In genomic region chr10:121364306-121364705, GRCm38 (mm10) we compare ENCODE assay signal across 8 mouse cellular contexts. TPM values are rescaled to one million over a fixed set of nuclear protein-coding genes. Genes with fewer than 3 reads are reported as not detected.
DNase-seq lines count a peak whose midpoint lies in the region; ATAC-seq and TF ChIP-seq lines count a peak whose summit lies in the region.

No protein-coding gene starts in this region.

- H3K9me3 ChIP-seq in hindbrain, postnatal 0 days (ENCODE audit: low read length): no peaks in the 10 kb centered on the region
- H3K9me3 ChIP-seq in midbrain, embryonic 14.5 days (ENCODE audit: control insufficient read depth, low read length): no peaks in the 10 kb centered on the region

- peak overlapping the region; percentile 91 for H3K4me3 ChIP-seq in hindbrain, postnatal 0 days (ENCODE audit: low read length)
- peak overlapping the region; percentile 99 for H3K4me3 ChIP-seq in midbrain, embryonic 14.5 days (replicated peaks; ENCODE audit: low read depth, low read length)

- no peak for TF ChIP-seq CTCF in hindbrain, postnatal 0 days (IDR thresholded peaks at IDR 0.05; ENCODE audit: low read depth)

- DNase-seq in kidney, adult 9 months: peak; percentile 51
- DNase-seq in kidney, postnatal 4 days: no peak
- peak; percentile 48 for DNase-seq in cerebellum, adult 9-11 months
- no peak for DNase-seq in hindbrain, postnatal 0 days (ENCODE audit: low spot score)
- no peak for DNase-seq in midbrain, embryonic 14.5 days
- DNase-seq in Muller cell, postnatal 12 days (ENCODE audit: inconsistent ontology term): no peak
- no peak for DNase-seq in gastrocnemius, postnatal 25 days
- DNase-seq in right cerebral cortex, adult 2 months (ENCODE audit: low spot score in 2 of 2): no peak

- ATAC-seq in hindbrain, postnatal 0 days: no peak
- no peak for ATAC-seq in midbrain, embryonic 14.5 days (ENCODE audit: low FRiP score, low TSS enrichment)

- H3K36me3 ChIP-seq in hindbrain, postnatal 0 days (ENCODE audit: insufficient read depth, low read length): no peaks in the 10 kb centered on the region
- H3K36me3 ChIP-seq in midbrain, embryonic 14.5 days (ENCODE audit: control insufficient read depth, insufficient read depth, low read length): no peaks in the 10 kb centered on the region

- H3K9ac ChIP-seq in hindbrain, postnatal 0 days (replicated peaks; ENCODE audit: low read length): peak overlapping the region; percentile 84; the same call in 1 of the 2 replicates
- H3K9ac ChIP-seq in midbrain, embryonic 14.5 days (replicated peaks; ENCODE audit: low read length): peak overlapping the region; percentile 78; the same call in 1 of the 2 replicates

- peak overlapping the region; percentile 86 for H3K4me2 ChIP-seq in hindbrain, postnatal 0 days (ENCODE audit: low read depth, low read length)
- H3K4me2 ChIP-seq in midbrain, embryonic 14.5 days (ENCODE audit: low read length): peak overlapping the region; percentile 87

- H3K27me3 ChIP-seq in hindbrain, postnatal 0 days (ENCODE audit: insufficient read depth, low read length): no peaks in the 10 kb centered on the region
- no peaks in the 10 kb centered on the region for H3K27me3 ChIP-seq in midbrain, embryonic 14.5 days (ENCODE audit: control insufficient read depth, insufficient read depth, low read length)

- H3K27ac ChIP-seq in hindbrain, postnatal 0 days: peak overlapping the region; percentile 77; the same call in 1 of the 2 replicates
- no peak overlapping the region for H3K27ac ChIP-seq in midbrain, embryonic 14.5 days (replicated peaks; ENCODE audit: low read depth, low read length)

- 24% methylated on average over 15 of the region's 15 CpGs for WGBS in hindbrain, postnatal 0 days
- WGBS in midbrain, embryonic 14.5 days: 29% methylated on average over 15 of the region's 15 CpGs

- peaks cover 9% of the 10 kb centered on the region; the same call in 1 of the 2 replicates for H3K4me1 ChIP-seq in hindbrain, postnatal 0 days (ENCODE audit: insufficient read depth, low read length)
- peaks cover 15% of the 10 kb centered on the region for H3K4me1 ChIP-seq in midbrain, embryonic 14.5 days (ENCODE audit: control insufficient read depth, insufficient read depth, low read length)

RNA-seq across cellular contexts. Expression of gene Gns, which starts 0.6 kb away (rescaled TPM):
- total RNA-seq in hindbrain, postnatal 0 days (2014; rRNA removed): 87.5 and 93.8 TPM in 2 replicates
- 38.2 and 39.5 TPM in 2 replicates for polyA plus RNA-seq in hindbrain, postnatal 0 days (2015; fragmentation: Nextera tagmentation; extraction: Ambion mirVana)
- polyA plus RNA-seq in midbrain, embryonic 14.5 days (2014; fragmentation: Nextera tagmentation; extraction: Ambion mirVana): 36.5 and 47.2 TPM in 2 replicates
- total RNA-seq in gastrocnemius, postnatal 25 days (2021): 10 to 100 TPM; 27.1 to 30.5 TPM

RNA-seq across cellular contexts. Expression of gene Tbc1d30, which starts 13.2 kb away (rescaled TPM):
- 47.5 and 55.6 TPM in 2 replicates for total RNA-seq in hindbrain, postnatal 0 days (2014; rRNA removed)
- 9.6 and 10.4 TPM in 2 replicates for polyA plus RNA-seq in hindbrain, postnatal 0 days (2015; fragmentation: Nextera tagmentation; extraction: Ambion mirVana)
- 16.6 and 17.0 TPM in 2 replicates for polyA plus RNA-seq in midbrain, embryonic 14.5 days (2014; fragmentation: Nextera tagmentation; extraction: Ambion mirVana)
- total RNA-seq in gastrocnemius, postnatal 25 days (2021): under 1 TPM; 0.13 to 0.38 TPM

Comparison
In these comparisons a context has a peak if more than half of its experiments do, and no peak if none do; other contexts are left out.
1. DNase-seq: peak in kidney, adult 9 months (single experiment) and cerebellum, adult 9-11 months (single experiment); none in kidney, postnatal 4 days (0 of 2), hindbrain, postnatal 0 days (single experiment), midbrain, embryonic 14.5 days (single experiment), Muller cell, postnatal 12 days (single experiment), gastrocnemius, postnatal 25 days (single experiment) and right cerebral cortex, adult 2 months (0 of 2).
2. RNA of gene Tbc1d30, which starts 13.2 kb away (total RNA-seq): 47.5 to 55.6 TPM in hindbrain, postnatal 0 days; 0.13 to 0.38 TPM in gastrocnemius, postnatal 25 days; every median in the first group is over 10 times any median in the second.